Mouse (Mus musculus) Patski (cell line): ENCODE results near the gene Lyve1. TPM values are rescaled to one million over a fixed set of nuclear protein-coding genes. Genes with fewer than 3 reads are reported as not detected.

Source experiments
- ATAC-seq: fragments of 100-300 bp; one replicate; pipeline ENCODE4 v1.8.0; 2021
- CTCF ChIA-PET: fragments of 350-600 bp; sonication (Branson Sonifier 250); formaldehyde crosslinking; loops from one replicate; lab custom pipeline; 2022; ENCODE audit warnings: inconsistent platforms; lab: Charles Lee
- POLR2A ChIA-PET: fragments of 350-600 bp; sonication (Branson Sonifier 250); formaldehyde crosslinking; loops from one replicate; lab custom pipeline; 2022; ENCODE audit warnings: antibody characterized with exemption, inconsistent platforms; lab: Charles Lee
- DNase-seq: peaks from one replicate; pipeline ENCODE4 v3.0.0-alpha.2; 2011; ENCODE audit warnings: low read depth, low spot score
- H3K27me3 ChIP-seq: fragments of 371-371 bp; one replicate; pipeline ENCODE4 v1.5.1; 2021
- CTCF ChIP-seq: fragments of 100-300 bp; IDR thresholded peaks from one replicate; pipeline ENCODE4 v1.5.1; 2021
- in situ Hi-C: fragments of 300-500 bp; cut with MboI; formaldehyde crosslinking; loops from 3 replicates; pipeline ENCODE4 v1.11.1; 2018; ENCODE audit warnings: low pct_unique_long_range_greater_than_20kb, mixed read lengths
- polyA plus RNA-seq: library from polyadenylated mRNA; unstranded; gene quantifications from one replicate; pipeline ENCODE4 v1.2.3, GENCODE M21; 2021

The Lyve1 gene
- polyA plus RNA-seq, 1 experiment from 2014 or later: not detected

GRCm38 (mm10) chr7:110811529-110811928, 51.5 kb downstream of the Lyve1 start:
- in situ Hi-C loops: no loop called here
- CTCF ChIA-PET: interaction anchor here (0.9 to 1.9 kb wide), 3 partner anchors 9 to 202 kb away, joined by 3 to 5 read pairs (median 4); no protein-coding TSS in a partner anchor

GRCm38 (mm10) chr7:110810995-110811394, 52.0 kb downstream of the Lyve1 start:
- CTCF ChIA-PET: interaction anchor here (1.2 kb wide), 1 partner anchor 119 kb away, joined by 3 read pairs; no protein-coding TSS in a partner anchor
- in situ Hi-C loops: no loop called here
- DNase-seq (no peak), ATAC-seq (no peak)
- TF ChIP-seq CTCF: no peak
- POLR2A ChIA-PET: interaction anchor here (0.5 kb wide), 1 partner anchor 236 kb away, joined by 6 read pairs; no protein-coding TSS in a partner anchor
- no peaks in the 10 kb centered on the region for H3K27me3 ChIP-seq

More at GRCm38 (mm10) chr7:110811529-110811928, 51.5 kb downstream of the Lyve1 start:
- ATAC-seq (no peak), DNase-seq (no peak)
- no peaks in the 10 kb centered on the region for H3K27me3 ChIP-seq
- POLR2A ChIA-PET: no interaction called here
- no peak for TF ChIP-seq CTCF

- in situ Hi-C loops: loop anchor here (5.0 kb wide), 1 partner anchor 117 kb away; no protein-coding TSS in a partner anchor
- POLR2A ChIA-PET: interaction anchor here (0.5 to 0.8 kb wide), 2 partner anchors 41 to 700 kb away, joined by 3 to 4 read pairs; no protein-coding TSS in a partner anchor
- CTCF ChIA-PET: interaction anchor here (1.4 kb wide), 1 partner anchor 80 kb away, joined by 4 read pairs; no protein-coding TSS in a partner anchor
- TF ChIP-seq CTCF: no peak
- ATAC-seq (no peak), DNase-seq (no peak)
- no peaks in the 10 kb centered on the region for H3K27me3 ChIP-seq
These were observed 53.2 kb downstream of the Lyve1 start for GRCm38 (mm10) chr7:110809585-110810557.

- H3K27me3 ChIP-seq: no peaks in the 10 kb centered on the region
- in situ Hi-C loops: loop anchor here (5.0 kb wide), 1 partner anchor 118 kb away; no protein-coding TSS in a partner anchor
- TF ChIP-seq CTCF: no peak
- no peak for DNase-seq
- ChIA-PET CTCF (interaction anchor here (1.4 to 1.5 kb wide), 2 partner anchors 12 to 79 kb away, joined by 3 to 4 read pairs; no protein-coding TSS in a partner anchor), POLR2A (interaction anchor here (0.8 kb wide), 1 partner anchor 40 kb away, joined by 4 read pairs; no protein-coding TSS in a partner anchor)
- ATAC-seq: no peak
These were observed 54.1 kb downstream of the Lyve1 start for GRCm38 (mm10) chr7:110808962-110809361.

- CTCF ChIA-PET: interaction anchor here (1.3 to 1.5 kb wide), 2 partner anchors 10 to 14 kb away, joined by 3 read pairs; no protein-coding TSS in a partner anchor
- ATAC-seq: no peak
These were observed 55.5 kb downstream of the Lyve1 start for GRCm38 (mm10) chr7:110807460-110808030.

GRCm38 (mm10) chr7:110804266-110804665, 58.8 kb downstream of the Lyve1 start:
- ChIA-PET POLR2A (no interaction called here), CTCF (interaction anchor here (1.1 to 1.2 kb wide), 2 partner anchors 75 to 77 kb away, joined by 3 to 5 read pairs; no protein-coding TSS in a partner anchor)
- DNase-seq: no peak
- no peaks in the 10 kb centered on the region for H3K27me3 ChIP-seq
- TF ChIP-seq CTCF: no peak
- in situ Hi-C loops: loop anchor here (5.0 kb wide), 1 partner anchor 77 kb away; no protein-coding TSS in a partner anchor
- no peak for ATAC-seq

More at GRCm38 (mm10) chr7:110807460-110808030, 55.5 kb downstream of the Lyve1 start:
- no peaks in the 10 kb centered on the region for H3K27me3 ChIP-seq
- DNase-seq: no peak
- in situ Hi-C loops: loop anchor here (5.0 kb wide), 1 partner anchor 120 kb away; no protein-coding TSS in a partner anchor
- POLR2A ChIA-PET: interaction anchor here (0.5 to 0.7 kb wide), 3 partner anchors 250 to 1065 kb away, joined by 3 to 4 read pairs (median 3); no protein-coding TSS in a partner anchor
- no peak for TF ChIP-seq CTCF

GRCm38 (mm10) chr7:110803131-110803530, 59.9 kb downstream of the Lyve1 start:
- in situ Hi-C loops: loop anchor here (5.0 kb wide), 1 partner anchor 76 kb away; no protein-coding TSS in a partner anchor
- ChIA-PET CTCF (interaction anchor here (0.9 to 3.8 kb wide), 3 partner anchors 16 to 76 kb away, joined by 3 to 29 read pairs (median 5); no protein-coding TSS in a partner anchor), POLR2A (no interaction called here)
- ATAC-seq (no peak), DNase-seq (no peak)
- no peak for TF ChIP-seq CTCF
- no peaks in the 10 kb centered on the region for H3K27me3 ChIP-seq

- DNase-seq (no peak), ATAC-seq (no peak)
- ChIA-PET POLR2A (interaction anchor here (1.1 kb wide), 1 partner anchor 29 kb away, joined by 3 read pairs; no protein-coding TSS in a partner anchor), CTCF (interaction anchor here (0.7 to 3.8 kb wide), 9 partner anchors 13 to 156 kb away, joined by 3 to 29 read pairs (median 3); no protein-coding TSS in a partner anchor)
- in situ Hi-C loops: loop anchor here (5.0 kb wide), 1 partner anchor 74 kb away; no protein-coding TSS in a partner anchor
- H3K27me3 ChIP-seq: no peaks in the 10 kb centered on the region
- no peak for TF ChIP-seq CTCF
These were observed 62.0 kb downstream of the Lyve1 start for GRCm38 (mm10) chr7:110801028-110801427.

Other genes with a start within 250 kb of the Lyve1 start
- gene Sbf2, start 248.3 kb downstream of the Lyve1 start, polyA plus RNA-seq: 41.3 TPM
- not detected for gene Adm, start 235.6 kb downstream of the Lyve1 start, polyA plus RNA-seq
- gene Ampd3, start 95.0 kb downstream of the Lyve1 start, polyA plus RNA-seq: 59.3 TPM
- 19.7 TPM for gene Rnf141, start 18.8 kb downstream of the Lyve1 start, polyA plus RNA-seq
- gene Mrvi1, start 119.2 kb upstream of the Lyve1 start, polyA plus RNA-seq: 0.51 TPM
- gene Ctr9, start 165.7 kb upstream of the Lyve1 start, polyA plus RNA-seq: 44.1 TPM
- 616 TPM for gene Eif4g2, start 219.8 kb upstream of the Lyve1 start, polyA plus RNA-seq